Mouse (Mus musculus): ENCODE data around the gene Crygc.
"Not testable (repeated sequence)": the region's sequence is repeated elsewhere in the genome, so short reads cannot be mapped to it uniquely, and the experiment has no call there.

Crygc gene

DNA sequence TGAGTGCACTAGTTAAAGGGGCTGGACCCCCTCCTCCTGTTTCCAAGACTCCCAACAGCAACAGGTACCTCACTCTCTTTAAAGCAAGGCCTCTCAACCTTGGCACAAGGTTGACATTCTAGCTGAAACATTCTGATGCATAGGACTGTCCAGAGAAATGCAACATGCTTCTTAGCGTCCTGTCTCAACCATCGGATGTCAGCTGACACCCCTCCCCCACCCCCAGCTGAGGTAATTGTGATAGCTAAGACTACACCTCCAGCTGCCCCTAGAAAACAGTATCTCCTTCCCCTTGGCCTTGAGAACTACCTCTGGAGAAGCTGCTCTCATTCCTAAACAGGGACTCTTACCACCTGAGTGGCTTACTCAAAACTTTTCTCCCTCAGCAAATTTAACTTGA is 21.3 kb downstream of the Crygc start:
- DNase-seq (ENCODE audit: low spot score in 2 of 2): no peak

DNA sequence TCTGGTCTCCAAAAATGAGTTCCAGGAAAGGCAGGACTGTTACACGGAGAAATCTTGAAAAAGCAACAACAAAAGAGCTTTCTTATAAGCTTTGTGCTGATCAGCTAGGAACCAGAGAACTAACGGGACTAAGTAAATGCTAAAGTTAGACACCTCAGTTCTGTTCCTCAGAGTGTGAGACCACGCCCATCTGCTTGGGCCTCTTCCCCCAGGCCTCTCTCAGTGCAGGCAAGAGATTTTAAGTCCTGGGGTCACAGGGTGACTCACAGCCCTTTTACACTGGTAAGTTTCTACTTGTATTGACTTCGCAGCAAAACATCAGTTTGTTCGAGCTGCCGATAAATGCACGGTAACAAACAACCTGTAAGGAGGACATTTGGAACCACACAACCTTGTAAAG is 21.8 kb downstream of the Crygc start:
- DNase-seq (ENCODE audit: low spot score in 2 of 2): no peak

DNA sequence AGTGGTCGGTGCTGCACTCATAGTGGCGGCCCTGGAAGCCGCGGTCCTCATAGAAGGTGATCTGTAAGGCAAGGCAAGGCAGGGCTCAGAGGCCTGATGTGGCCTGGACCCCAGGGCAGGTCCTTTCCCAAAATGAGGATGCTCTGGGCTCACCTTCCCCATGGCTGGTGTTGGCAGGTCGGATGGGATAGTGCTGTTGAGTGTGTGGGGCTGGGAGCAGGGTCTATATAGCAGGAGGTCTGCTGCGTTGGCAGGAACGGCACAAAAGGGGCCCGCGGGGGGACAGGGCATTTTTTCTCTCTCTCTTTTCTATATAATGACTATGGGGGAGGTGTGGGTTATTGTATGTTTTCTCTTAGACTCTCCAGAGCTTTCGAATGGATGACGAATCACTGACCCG is 22.5 kb downstream of the Crygc start, which contains the start of gene Cryge:
Gene Cryge (minus strand): TSS at position 198 of the 400 bp plus-strand sequence.
- DNase-seq (ENCODE audit: low spot score in 2 of 2): not testable (repeated sequence)

DNA sequence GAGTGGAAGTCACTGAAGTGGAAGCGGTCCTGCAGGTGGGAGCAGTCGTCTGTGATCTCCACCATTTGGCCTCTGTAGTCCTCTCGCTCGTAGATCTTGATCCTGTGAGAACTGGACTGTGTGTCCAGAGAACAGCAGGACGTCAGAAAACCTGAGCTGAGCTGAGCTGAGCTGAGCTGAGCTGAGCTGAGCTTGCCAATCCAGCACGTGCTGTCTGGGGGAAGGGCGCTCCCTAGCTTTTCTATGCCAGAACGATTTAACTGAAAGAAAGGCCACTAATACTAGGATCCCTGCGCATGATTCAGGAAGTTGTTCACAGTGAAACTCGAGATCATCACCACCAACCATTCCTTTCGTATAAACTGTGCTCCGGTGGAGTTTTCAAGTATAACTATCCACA is 24.7 kb downstream of the Crygc start:
- peak in 1 of 2 experiments; percentile 6 for DNase-seq (ENCODE audit: low spot score in 2 of 2)

DNA sequence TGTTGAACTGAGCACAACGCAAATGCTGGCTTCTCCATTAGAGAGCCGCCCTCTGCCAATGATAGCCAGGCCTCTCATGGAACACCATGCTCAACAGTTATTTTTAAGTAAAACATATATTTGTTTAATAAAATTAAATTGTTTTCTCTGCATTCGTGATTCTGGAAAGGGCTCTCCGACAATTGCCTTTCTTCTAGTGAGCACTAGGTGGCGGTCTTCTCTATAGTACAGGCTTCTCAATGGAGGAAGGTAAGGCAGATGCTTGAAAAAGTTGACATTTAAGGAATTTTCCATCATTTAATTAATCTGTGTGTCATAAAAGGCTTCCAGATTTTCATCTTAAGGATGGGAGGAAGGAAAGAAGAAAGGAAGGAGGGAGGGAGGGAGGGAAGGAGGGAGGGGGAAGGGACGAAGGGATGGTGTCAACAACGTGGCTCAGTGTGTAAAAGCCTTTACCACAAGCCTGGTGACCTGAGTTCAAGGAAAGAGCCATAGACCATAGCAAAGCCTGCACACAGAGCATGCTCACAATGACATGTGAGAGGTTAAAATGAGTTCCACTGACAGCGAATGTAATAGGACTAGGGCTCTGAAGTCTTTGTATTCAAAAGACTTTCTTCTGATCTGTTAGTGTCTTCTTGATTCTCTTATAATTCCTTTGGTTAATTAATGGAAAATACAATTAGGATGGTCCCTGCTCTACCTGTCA is 26.9 kb downstream of the Crygc start:
- peak in 1 of 2 experiments; percentile 10 for DNase-seq (ENCODE audit: low spot score in 2 of 2)

DNA sequence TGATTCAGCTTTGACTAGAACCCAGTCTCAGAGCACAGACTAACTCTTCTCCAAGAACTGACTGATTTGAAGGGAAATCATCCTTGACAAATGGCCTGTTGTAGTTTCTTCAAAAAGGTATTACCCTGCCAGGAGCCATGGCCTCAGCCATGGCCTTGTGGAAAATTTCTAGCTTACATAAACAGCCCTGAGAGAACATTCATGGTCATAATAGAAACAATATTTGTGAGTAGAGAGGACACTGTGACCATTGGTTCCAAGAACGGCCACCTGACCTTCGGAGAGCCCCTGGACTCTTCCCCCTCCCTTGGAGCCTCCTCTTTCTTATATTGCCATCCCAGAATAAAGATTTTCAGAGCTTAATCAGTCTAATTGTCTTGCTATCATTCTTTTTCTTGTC is 30.1 kb downstream of the Crygc start:
- DNase-seq (ENCODE audit: low spot score in 2 of 2): no peak

DNA sequence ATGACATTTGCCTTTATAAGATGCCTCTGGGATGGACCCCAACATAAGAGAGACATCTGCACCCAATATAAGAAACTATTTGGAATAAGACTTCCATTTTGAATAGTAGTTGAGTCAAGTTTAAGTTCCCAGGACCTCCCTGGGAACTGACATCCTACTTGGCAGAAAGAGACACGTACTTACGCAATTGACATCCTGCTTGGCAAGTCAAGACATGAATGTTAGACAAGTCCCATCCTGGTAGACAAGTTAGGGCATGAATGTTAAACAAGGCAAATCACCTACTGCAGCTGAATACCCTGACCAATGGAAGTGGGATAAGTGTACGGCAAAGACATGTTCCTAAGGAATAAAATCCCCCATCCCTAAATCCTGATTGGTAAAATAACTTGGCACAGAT is 31.7 kb downstream of the Crygc start:
- DNase-seq (ENCODE audit: low spot score in 2 of 2): no peak

DNA sequence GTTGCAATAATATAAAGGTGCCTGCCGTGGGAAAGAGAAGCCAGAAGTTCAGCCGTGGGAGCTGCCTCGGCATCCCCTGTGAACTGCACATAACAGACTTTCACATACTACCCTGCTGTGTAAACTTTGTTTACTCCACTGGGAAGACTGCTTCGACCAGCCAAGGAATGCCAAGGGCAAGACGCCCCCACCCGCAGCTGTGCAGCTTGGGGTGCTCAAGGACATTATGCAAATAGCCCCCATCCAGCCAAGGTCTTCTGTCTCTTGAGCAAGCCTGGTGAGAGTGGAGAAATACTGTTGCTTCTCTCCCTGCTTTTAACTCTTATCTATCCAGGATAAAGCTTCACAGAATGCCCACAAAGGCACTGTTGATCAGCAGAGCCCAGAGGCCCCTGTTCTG is 32.7 kb downstream of the Crygc start:
- DNase-seq (ENCODE audit: low spot score in 2 of 2): no peak

DNA sequence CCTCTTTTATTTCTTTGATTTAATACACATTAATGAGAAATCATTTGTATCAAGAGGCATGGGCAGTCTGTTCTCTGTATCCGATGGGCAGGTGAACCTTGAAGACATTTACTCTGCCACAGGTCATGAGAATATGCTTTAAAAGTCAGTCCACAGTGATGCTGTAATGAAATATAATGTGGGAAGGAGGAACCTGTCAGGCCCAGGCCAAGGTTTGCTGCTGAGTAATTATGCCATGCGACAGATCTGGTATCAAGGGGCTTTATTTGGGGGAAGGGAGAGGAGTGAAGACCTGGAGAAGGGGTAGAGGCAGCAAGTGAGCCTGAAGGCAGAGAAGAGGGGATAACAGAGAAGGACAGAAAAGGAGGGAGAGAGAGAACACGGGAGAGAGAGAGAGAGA is 33.8 kb downstream of the Crygc start:
- DNase-seq (ENCODE audit: low spot score in 2 of 2): no peak

DNA sequence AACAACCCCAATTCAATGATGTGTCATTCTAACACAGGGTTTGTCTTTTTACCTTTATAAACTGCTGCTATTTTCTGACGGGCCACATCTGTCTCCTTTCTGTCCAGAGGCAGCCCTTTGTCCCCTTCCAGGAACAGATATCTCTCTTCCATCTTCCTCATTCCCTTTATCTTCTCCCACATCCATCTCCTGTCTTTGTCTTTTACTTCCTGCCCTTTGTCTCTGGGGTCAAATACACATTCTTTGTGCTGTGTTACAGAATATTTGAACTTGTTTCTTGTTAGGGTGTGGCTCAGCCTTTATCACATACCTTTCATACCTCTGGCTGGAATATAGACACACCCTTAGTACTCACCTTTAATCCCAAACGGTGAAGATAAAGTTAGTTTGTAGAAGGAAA is 35.9 kb downstream of the Crygc start:
- no peak for DNase-seq (ENCODE audit: low spot score in 2 of 2)

DNA sequence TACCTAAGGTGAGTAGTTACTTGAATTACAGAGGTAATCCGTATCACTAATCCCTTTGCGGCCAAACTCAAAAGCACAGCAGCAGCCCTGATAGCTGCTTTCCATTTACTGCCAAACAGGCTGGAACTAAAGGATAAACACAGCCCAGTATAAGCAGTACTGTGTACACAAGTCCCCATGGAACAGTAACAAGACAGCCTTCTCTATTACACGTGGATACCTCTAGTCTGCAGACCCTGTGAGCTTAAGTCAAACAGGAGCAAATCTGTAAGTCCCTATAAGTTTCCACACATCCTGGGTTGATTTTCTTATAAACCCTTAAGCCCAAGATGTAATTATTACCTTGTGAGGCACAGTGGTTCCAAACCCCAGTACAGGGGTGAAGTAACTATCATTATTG is 38.0 kb downstream of the Crygc start:
- no peak for DNase-seq (ENCODE audit: low spot score in 2 of 2)

DNA sequence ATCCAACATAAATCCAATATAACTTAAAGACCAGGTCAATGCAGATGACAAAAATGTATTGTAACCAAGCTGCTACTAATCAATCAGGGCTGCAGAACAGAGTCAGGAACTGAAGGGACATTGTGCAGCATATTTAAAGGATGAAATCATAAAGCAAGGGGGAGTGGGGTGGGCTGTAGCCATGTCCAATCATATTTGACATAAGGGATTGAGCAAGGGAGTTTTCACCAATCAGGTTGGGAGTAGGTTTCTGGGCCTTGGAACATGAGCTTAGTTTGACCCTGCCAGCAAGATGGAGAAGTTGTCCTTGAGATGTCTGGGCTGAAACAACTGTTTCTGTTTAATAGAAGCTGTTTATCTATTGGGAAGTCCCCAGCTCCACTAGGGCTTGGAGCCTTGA is 40.8 kb downstream of the Crygc start, which contains the start of gene Akr1cl:
Gene Akr1cl (minus strand): TSS at position 119 of the 400 bp plus-strand sequence.
- no peak for DNase-seq (ENCODE audit: low spot score in 2 of 2)

DNA sequence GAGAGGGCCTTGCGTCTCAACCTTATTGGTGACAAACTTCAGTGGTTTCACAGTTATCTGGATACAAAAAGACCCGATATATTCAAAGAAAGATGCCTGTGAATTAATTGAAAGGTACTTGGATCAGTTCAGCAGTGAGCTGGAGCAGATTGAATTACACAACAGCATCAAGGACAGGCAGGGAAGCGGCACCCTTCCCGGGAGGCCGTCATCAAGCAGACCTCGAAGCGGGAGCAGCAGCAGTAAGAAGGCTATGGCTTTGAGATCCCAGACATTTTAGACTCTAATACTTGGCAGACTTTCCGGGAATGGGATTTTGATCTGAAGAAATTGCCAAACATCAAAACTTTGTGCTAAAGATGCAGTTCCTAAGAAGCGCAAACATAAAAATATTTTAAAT is 45.3 kb downstream of the Crygc start:
- no peak for DNase-seq (ENCODE audit: low spot score in 2 of 2)
